ENCODE assay signal across 8 mouse cellular contexts in the genomic region with DNA sequence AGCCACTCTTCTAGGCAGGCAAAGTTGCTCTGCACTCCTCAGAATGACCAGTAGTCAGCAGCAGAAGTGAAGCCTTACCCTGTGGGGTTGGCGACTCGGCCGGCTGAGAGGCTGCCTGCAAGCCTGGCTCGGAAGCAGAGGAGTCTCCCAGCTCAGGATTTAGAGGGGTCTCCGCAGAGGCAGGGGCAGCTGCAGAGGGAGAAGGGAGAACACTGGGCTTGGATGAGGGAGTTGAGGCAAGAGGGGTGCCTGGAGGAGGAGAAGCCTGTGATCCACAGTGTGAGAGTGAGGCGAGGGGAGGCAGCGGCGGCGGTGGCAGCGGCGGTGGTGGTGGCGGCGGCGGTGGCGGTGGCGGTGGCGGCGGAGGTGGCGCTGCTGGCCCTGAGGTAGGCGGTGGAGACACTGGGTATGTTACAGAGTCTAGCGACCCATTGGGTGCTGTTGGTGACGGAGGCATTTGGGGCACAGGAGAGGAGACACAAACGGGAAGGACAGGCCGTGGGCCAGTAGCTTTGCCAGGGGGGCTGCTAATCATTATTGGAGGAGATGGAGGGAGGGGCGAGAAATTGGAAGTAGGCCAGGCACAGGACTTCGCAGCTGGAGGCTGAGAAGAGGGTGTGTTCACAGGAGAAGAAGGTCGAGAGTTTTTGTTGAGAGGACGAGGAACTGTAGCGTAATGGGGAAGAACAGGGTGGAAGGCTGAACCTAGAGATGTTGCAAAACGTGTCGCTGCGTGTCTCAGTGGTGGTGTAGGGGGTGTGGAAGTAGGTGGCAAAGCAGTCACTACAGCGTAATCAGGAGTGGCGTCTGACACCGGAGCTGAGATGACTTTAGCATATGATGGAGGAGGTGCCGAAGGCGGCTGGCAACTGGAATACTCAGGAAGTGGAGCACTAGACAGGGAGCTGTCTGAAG.
DNase-seq lines count a peak whose midpoint lies in the region; ATAC-seq lines count a peak whose summit lies in the region.

No protein-coding gene starts in this region.

- no peak overlapping the region for H3K9ac ChIP-seq in limb, embryonic 15.5 days
- H3K9ac ChIP-seq in neural tube, embryonic 12.5 days: no peak overlapping the region

- no peaks in the 10 kb centered on the region for H3K27me3 ChIP-seq in limb, embryonic 15.5 days
- no peaks in the 10 kb centered on the region for H3K27me3 ChIP-seq in neural tube, embryonic 12.5 days (replicated peaks)

- no peaks in the 10 kb centered on the region for H3K9me3 ChIP-seq in limb, embryonic 15.5 days
- no peaks in the 10 kb centered on the region for H3K9me3 ChIP-seq in neural tube, embryonic 12.5 days

- intact Hi-C loops in heart, postnatal 36 days (cut with DNase I): no loop called here

- peaks cover 21% of the 10 kb centered on the region for H3K36me3 ChIP-seq in limb, embryonic 15.5 days
- H3K36me3 ChIP-seq in neural tube, embryonic 12.5 days: peaks cover 33% of the 10 kb centered on the region

- H3K27ac ChIP-seq in limb, embryonic 15.5 days: no peak overlapping the region; the same call in 1 of the 2 replicates
- H3K27ac ChIP-seq in neural tube, embryonic 12.5 days: no peak overlapping the region

- H3K4me1 ChIP-seq in limb, embryonic 15.5 days: no peaks in the 10 kb centered on the region
- no peaks in the 10 kb centered on the region for H3K4me1 ChIP-seq in neural tube, embryonic 12.5 days

- 59% methylated on average over 30 of the region's 37 CpGs for WGBS in limb, embryonic 15.5 days
- WGBS in neural tube, embryonic 12.5 days: 81% methylated on average over 37 of the region's 37 CpGs

- H3K4me3 ChIP-seq in limb, embryonic 15.5 days: peak overlapping the region; percentile 14
- 0 out of 2 replicates have a peak overlapping the region, but pooled peaks have one; percentile 3 for H3K4me3 ChIP-seq in neural tube, embryonic 12.5 days

- peak; percentile 12 to 16 for DNase-seq in cerebellum, postnatal 14 days
- no peak for DNase-seq in cerebellum, adult 8-10 months
- DNase-seq in right cerebral cortex, postnatal 14 days: peak; percentile 9
- DNase-seq in right cerebral cortex, postnatal 4 days: no peak
- peak; percentile 13 to 17 for DNase-seq in heart, postnatal 36 days
- DNase-seq in layer of hippocampus, postnatal 36 days: no peak

- H3K4me2 ChIP-seq in limb, embryonic 15.5 days: peak overlapping the region; percentile 29
- peak overlapping the region; percentile 32; the same call in 1 of the 2 replicates for H3K4me2 ChIP-seq in neural tube, embryonic 12.5 days (replicated peaks)

- ATAC-seq in limb, embryonic 15.5 days (ENCODE audit: insufficient number of reproducible peaks, low FRiP score, low TSS enrichment, low read depth): no peak
- ATAC-seq in neural tube, embryonic 12.5 days (ENCODE audit: low FRiP score, low read depth): no peak

Comparison
In these comparisons a context has a peak if more than half of its experiments do, and no peak if none do; other contexts are left out.
1. DNase-seq: peak in cerebellum, postnatal 14 days (2 of 2), right cerebral cortex, postnatal 14 days (single experiment) and heart, postnatal 36 days (2 of 2); none in cerebellum, adult 8-10 months (single experiment), right cerebral cortex, postnatal 4 days (single experiment) and layer of hippocampus, postnatal 36 days (0 of 2).